Mouse (Mus musculus): ENCODE results near the gene Cdh6.

Cdh6 gene

DNA sequence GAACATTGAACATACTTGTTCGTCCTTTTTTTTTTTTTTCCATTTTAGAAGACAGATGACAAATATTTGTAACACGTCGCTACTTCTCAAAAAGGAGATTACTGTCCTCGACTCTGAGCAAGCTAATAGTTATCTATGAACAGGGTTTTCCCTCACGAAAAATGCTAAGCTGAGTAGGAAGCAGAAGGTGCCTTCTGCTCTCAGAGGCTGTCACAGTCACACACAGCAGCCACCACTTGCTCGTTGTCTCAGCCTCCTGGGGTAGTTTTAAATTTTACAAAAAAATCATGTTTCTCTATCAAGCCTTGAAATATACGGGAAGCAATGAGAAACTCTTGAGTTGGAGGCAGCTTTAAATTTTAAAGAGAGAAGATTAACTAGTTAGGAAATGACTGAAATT lies 125.6 kb downstream of the Cdh6 start:
- DNase-seq: no peak

DNA sequence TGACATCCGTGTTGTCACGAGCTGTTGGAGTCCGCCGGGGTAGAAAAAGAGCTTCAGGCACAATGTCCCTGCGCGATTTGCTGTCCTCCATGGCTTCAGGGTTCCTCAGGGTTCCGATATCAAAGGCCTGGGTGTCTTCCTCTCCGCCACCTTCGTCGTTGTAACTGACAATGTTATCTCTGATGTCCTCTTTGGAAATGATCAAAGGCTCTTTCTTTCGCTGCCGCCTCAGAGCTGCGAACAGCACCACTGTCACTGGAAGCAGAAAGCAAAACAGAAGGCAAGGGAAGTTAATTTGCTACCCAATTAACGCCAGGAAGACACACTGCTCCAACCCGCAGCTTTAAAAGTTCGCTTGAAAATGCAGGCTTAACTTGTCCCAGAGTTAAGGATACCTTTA lies 139.0 kb downstream of the Cdh6 start:
- DNase-seq: no peak

DNA sequence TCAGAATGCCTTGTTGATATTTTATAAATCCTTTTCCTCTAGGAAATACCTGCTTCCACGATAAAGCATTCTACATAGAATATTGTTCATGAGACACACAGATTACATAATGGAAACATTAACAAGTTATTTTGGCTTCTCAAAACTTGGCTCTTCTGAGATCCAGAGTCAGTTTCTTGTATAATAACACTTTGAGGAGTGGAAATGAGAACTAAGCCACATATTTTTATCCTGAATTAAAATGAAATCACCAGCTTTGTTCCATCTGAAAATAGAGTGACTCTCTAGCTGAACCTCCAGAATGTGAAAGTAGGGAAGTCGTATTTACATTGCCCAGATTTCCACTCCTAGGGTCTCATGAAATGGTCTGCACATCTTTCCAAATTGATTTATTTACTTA lies 142.8 kb downstream of the Cdh6 start:
- no peak for DNase-seq

DNA sequence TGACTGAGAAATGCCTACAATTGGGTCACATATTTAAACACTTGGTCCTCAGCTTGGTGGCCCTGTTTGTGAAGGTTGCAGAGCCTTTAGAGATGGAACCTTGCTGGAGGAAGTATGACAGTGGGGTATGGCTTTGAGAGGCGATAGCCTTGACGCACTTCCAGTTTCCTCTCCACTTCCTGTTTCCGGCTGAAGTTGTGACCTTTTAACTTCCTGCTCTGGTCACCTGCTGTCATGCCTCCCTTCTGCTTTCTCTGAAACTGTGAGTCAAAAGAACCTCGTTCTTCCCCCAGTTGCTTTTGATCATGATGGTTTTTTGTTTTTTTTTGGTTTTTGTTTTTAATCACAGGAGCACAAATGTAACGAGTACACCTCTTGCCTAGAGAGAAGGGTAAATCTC lies 146.0 kb downstream of the Cdh6 start:
- no peak for DNase-seq

DNA sequence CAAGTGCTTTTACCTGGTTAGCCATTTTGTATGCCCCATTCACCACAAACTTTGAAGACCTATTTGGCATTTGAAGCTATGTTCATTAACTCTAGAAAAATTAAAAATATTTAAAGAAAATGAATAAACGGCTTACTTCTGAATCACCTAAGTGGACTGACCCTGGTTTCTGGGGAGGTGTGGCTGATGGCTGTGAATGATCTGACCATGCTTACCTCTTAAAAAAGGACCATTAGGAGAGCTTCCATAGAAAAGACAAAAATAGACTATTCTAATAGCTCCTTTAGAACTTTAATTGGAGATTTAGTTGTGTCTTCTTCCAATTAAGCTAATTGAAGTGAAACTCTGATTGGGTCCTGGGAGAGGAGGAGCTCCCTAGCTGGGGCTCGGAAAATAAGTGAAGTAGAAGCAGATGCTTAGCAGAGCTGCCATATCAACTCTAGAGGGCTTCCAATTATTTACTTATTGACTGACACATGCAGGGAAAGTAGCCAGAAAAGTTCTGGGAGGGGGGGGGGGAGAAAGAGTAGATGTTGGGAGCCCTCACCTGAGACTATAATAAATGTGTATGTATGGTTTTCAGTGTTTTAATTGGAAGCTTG lies 156.6 kb downstream of the Cdh6 start:
- no peak for DNase-seq

DNA sequence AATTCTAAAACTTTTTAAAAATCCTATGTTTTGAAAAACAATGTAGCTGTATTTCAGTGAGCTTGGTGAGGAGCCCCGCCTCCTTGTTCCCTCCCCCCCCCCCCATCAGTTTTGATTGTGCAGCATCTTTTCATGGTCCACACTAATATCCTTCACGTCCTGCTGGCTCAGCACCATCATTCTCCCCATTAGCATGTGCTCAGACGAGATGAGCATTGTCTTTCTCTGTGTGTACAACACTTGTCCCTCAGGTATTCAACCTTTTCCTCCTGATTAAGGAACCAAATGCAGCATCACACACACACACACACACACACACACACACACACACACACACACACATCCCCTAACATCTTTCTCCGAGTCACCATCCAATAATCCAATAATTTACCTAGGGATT lies 164.7 kb downstream of the Cdh6 start:
- no peak for DNase-seq

DNA sequence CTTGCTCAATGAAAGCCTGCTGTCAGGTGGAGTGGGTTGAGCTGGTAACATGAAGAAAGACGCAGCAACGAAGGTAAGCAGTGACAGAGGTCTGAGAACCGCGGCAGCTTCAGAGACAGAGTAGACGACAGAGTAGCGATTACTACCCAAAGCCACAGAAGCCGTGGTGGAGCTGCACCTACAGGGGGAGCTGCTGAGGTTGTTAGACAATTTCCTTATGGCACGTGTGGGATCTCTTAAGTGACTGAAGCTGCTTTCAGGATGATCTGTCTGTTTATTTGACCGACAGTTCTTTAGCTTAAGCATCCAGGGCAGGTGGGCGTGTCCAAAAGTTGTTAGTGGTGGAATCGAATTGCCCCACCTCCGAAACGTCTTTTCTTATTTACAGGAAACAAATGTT lies 167.5 kb downstream of the Cdh6 start:
- no peak for DNase-seq

DNA sequence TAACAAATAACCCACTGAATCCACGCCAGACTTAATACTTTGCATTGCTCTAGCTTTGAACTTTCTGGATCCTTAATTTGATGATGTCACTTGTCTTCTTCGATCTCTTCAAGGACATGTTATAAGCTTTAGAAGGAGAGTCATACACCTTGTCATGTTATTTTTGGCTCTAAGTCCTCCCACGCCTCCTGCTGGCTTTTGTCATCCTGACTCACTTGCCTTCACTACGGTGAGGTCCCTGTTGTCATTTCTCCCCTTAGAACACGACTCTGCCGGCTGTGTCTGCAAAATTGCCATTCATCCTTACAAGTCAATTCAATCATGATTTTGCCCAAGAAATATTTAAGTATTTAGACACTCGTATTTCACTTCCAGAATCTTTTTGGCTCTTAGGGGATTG lies 171.9 kb downstream of the Cdh6 start:
- DNase-seq: no peak

DNA sequence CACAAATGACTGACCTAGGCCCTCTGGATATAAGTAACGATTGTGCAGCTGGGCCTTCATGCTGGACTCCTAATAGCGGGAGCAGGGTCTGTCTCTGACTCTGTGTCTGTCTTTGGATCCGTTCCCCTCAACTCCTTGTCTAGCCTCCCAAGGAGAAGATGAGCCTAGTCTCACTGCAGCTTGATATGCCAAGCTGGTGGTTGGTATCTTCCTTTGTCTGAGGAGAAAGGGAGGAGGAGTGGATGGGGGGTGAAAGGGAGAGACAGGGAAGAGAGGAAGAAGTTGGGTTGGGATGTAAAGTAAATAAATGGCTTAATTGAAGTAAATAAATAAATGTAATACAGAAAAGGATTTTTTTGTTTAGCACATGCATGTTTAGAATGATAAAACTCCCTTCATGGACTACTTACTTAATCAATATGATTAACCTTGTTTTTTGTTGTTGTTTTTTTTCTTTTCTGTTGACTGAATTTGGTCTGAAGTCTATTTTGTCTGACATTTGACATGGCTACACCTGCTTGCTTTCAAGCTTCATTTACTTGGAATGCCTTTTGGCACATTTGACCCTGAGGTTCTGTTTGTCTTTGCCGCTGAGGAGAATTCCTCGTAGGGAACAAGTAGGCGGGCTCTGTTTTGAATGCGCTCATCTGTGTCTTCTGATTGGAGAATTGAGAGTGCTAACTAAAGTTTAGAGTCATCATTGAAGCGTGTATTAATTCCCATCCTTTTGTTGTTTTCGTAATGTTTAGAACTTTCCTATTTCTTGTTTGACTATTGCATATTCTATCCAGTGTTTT lies 178.7 kb downstream of the Cdh6 start:
- DNase-seq: no peak
